Mouse (Mus musculus): ENCODE measurements around the gene Myof. TPM values are rescaled to one million over a fixed set of nuclear protein-coding genes. Genes with fewer than 3 reads are reported as not detected.

The Myof gene
- polyA plus RNA-seq, 1 experiment from 2014 or later = 15.9 TPM

DNA sequence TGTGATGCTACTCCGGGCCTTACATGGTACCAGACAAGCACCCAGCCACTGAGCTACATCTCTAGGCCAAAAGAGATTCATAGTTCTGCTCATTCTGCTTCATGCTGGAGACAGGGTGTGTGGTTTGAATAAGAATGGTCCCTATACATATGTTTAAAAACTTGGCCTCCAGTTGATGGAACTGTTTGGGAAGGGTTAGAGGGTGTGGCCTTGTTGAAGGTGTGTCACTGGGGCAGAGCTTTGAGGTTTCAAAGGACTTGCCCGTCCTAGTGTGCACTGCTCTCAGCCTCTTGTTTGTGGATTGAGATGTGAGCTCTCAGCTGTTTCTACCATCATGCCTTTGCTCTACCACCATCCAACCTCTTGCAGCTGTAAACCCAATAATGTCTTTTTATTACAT, 43.4 kb downstream of the Myof start:
- H3K4me3 ChIP-seq (replicated peaks) = no peak overlapping the region
- ATAC-seq (ENCODE audit: insufficient read depth, low FRiP score, low read depth) = no peak
- no peak overlapping the region for H3K4me2 ChIP-seq
- H3K36me3 ChIP-seq = no peaks in the 10 kb centered on the region
- H3K9me3 ChIP-seq = no peaks in the 10 kb centered on the region
- H3K27ac ChIP-seq = no peak overlapping the region
- peaks cover 14% of the 10 kb centered on the region for H3K4me1 ChIP-seq
- WGBS = 85% methylated on average over 2 of the region's 2 CpGs
- no peak overlapping the region for H3K9ac ChIP-seq
- no peaks in the 10 kb centered on the region for H3K27me3 ChIP-seq (replicated peaks)

DNA sequence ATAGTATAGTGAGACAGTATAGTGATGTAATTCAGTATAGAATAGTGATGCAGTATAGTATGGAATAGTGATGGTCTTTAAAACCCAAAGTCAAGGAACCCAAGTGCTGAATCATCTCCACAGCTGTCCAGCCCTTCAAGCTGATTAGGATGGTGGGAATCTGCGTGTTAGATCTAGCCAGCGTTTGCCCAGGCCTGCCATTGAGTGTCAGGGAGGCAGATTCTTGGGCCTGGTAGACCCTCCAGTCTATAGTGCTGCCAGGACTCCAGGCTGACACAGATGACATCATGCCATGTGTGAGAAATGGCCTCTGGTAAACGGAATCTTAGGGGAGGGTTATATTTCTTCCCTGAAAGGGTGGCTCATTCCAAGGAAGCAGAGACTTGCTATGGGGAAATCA, 49.1 kb downstream of the Myof start:
- Histone ChIP-seq H3K4me1 (no peaks in the 10 kb centered on the region), H3K9me3 (no peaks in the 10 kb centered on the region), H3K9ac (no peak overlapping the region), H3K27ac (no peak overlapping the region), H3K4me2 (no peak overlapping the region), H3K36me3 (peaks cover 6% of the 10 kb centered on the region; the same call in 1 of the 2 replicates), H3K4me3 (replicated peaks) (no peak overlapping the region), H3K27me3 (replicated peaks) (no peaks in the 10 kb centered on the region)
- WGBS = 81% methylated on average over 3 of the region's 3 CpGs
- ATAC-seq (ENCODE audit: insufficient read depth, low FRiP score, low read depth) = no peak

DNA sequence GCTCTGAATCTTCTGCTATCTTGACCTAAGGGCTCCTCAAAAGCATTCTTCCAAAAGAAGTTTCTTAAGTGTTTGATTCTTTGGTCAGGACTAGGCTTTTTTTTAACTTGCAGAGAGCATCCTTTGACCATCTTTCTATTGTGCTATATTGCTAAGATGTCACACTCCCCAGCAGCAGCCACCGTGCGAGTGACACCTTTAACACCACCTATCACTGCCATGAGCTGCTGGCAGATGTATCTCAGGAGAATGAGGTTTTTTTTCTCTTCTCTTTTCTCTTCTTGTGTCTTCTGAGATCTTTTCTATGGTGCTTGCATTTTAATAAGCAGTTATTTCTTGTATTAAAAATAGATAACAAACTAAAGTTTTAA, 51.2 kb downstream of the Myof start:
- no peak overlapping the region for H3K4me2 ChIP-seq
- no peak overlapping the region for H3K9ac ChIP-seq
- WGBS = 69% methylated on average over 2 of the region's 2 CpGs
- H3K4me1 ChIP-seq = no peaks in the 10 kb centered on the region
- H3K9me3 ChIP-seq = no peaks in the 10 kb centered on the region
- H3K27ac ChIP-seq = no peak overlapping the region
- no peak for ATAC-seq (ENCODE audit: insufficient read depth, low FRiP score, low read depth)
- peaks cover 6% of the 10 kb centered on the region; the same call in 1 of the 2 replicates for H3K36me3 ChIP-seq
- no peak overlapping the region for H3K4me3 ChIP-seq (replicated peaks)
- no peaks in the 10 kb centered on the region for H3K27me3 ChIP-seq (replicated peaks)

DNA sequence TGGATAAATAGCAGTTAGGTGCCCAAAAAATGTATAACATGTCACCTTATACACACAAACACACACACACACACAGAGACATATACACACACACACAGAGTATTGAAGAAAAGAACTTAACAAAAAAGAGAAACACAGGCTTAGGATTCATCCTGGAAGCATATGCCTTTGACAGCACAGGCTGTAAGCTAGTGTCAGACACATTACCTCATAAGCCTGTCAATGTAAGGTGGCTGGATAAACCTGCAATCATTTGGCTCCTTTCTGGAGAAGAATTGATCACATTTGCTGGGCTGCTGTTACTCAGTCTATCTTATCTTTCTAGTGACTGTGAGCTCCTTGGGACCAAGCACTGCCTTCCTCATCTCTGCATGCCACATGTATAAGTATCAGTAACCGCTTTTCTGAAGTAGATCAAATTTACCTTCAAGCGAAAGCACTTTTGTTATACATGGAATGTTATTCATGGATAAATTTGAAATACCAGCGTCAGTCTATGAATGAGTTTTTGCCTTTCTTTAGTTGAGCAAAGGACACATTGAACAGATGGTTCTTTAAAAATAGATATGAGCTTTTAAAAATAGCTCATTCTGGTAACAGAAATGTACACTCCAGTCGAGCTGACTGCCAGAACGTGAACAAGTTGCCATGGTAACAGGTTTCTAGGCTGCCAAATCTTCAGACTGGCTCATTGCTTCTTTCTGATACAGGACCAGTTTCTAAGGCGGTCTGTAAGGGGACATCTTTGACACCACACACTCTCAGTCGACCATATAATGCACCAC, 51.8 kb downstream of the Myof start:
- Histone ChIP-seq H3K4me3 (replicated peaks) (no peak overlapping the region), H3K9ac (no peak overlapping the region), H3K4me2 (no peak overlapping the region), H3K27me3 (replicated peaks) (no peaks in the 10 kb centered on the region), H3K27ac (no peak overlapping the region), H3K4me1 (no peaks in the 10 kb centered on the region), H3K36me3 (peaks cover 6% of the 10 kb centered on the region; the same call in 1 of the 2 replicates), H3K9me3 (no peaks in the 10 kb centered on the region)
- ATAC-seq (ENCODE audit: insufficient read depth, low FRiP score, low read depth) = no peak
- WGBS = 38% methylated on average over 7 of the region's 7 CpGs

DNA sequence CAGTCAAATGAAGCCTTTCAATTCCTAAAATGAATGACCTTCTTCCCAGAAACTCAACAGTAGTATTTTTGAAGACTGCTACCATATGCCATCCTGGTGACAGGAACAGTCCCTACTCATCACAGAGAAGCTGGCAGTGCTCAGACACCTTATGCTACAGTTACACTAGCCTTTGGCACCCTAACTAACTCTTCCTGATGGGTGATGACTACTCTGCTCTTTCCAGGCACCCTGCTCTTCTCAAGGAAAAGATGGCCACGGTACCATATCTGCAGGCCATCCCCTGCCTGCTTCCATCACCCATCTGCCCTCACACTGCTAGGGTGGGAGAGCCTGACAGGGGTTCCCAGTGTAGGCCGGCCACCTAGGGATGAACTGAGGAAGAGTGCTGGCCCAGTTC, 53.4 kb downstream of the Myof start:
- 76% methylated on average over 2 of the region's 2 CpGs for WGBS
- H3K4me3 ChIP-seq (replicated peaks) = no peak overlapping the region
- no peaks in the 10 kb centered on the region for H3K27me3 ChIP-seq (replicated peaks)
- H3K4me2 ChIP-seq = no peak overlapping the region
- H3K9me3 ChIP-seq = no peaks in the 10 kb centered on the region
- ATAC-seq (ENCODE audit: insufficient read depth, low FRiP score, low read depth) = no peak
- H3K27ac ChIP-seq = no peak overlapping the region
- no peak overlapping the region for H3K9ac ChIP-seq
- peaks cover 6% of the 10 kb centered on the region; the same call in 1 of the 2 replicates for H3K36me3 ChIP-seq
- no peaks in the 10 kb centered on the region for H3K4me1 ChIP-seq

DNA sequence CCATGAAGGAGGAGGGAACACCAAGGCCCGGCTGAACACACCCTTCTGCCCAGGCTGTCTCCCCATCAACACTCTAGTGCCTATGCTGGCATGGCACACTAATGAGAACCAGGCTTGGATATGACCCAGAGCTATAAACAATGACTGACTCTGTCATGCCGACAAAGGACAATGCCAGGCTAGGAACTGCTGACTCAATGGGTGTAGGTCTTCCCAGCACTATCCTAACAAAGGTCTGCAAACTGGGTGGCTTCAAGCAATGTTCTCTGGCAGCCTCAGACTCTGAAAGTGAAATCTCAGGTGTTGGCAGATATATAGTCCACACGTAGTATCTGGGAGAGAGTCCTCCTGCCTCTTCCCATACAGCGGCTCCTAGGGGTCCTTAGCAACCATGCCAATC, 55.2 kb downstream of the Myof start:
- no peak overlapping the region for H3K4me3 ChIP-seq (replicated peaks)
- no peaks in the 10 kb centered on the region for H3K9me3 ChIP-seq
- H3K4me2 ChIP-seq = no peak overlapping the region
- H3K27me3 ChIP-seq (replicated peaks) = no peaks in the 10 kb centered on the region
- no peak overlapping the region for H3K27ac ChIP-seq
- 85% methylated on average over 4 of the region's 4 CpGs for WGBS
- H3K36me3 ChIP-seq = no peaks in the 10 kb centered on the region
- no peak for ATAC-seq (ENCODE audit: insufficient read depth, low FRiP score, low read depth)
- no peak overlapping the region for H3K9ac ChIP-seq
- H3K4me1 ChIP-seq = no peaks in the 10 kb centered on the region

DNA sequence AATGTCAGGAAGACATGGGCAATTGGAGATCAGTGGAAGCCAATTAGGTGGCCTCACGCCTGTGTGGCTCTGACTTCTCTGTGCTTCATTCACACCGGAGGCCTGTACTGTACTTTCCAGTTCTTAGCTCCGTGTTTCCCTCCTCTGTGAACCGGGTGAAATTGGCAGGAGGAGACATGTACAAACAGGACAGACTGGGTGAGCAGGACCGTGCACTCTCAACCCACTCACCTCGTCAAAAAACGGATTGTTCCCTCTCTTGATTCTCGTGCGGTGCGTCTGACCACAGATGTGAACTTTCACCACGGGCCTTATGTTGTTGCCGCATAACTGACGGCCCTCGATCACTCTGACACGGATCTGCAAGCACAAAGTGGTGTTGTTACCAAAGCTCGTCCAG, 57.6 kb downstream of the Myof start:
- H3K36me3 ChIP-seq = no peaks in the 10 kb centered on the region
- H3K4me1 ChIP-seq = no peaks in the 10 kb centered on the region
- H3K27me3 ChIP-seq (replicated peaks) = no peaks in the 10 kb centered on the region
- H3K9me3 ChIP-seq = no peaks in the 10 kb centered on the region
- no peak overlapping the region for H3K4me2 ChIP-seq
- no peak for ATAC-seq (ENCODE audit: insufficient read depth, low FRiP score, low read depth)
- 78% methylated on average over 16 of the region's 16 CpGs for whole genome bisulfite sequencing
- H3K27ac ChIP-seq = no peak overlapping the region
- H3K9ac ChIP-seq = no peak overlapping the region
- H3K4me3 ChIP-seq (replicated peaks) = no peak overlapping the region

DNA sequence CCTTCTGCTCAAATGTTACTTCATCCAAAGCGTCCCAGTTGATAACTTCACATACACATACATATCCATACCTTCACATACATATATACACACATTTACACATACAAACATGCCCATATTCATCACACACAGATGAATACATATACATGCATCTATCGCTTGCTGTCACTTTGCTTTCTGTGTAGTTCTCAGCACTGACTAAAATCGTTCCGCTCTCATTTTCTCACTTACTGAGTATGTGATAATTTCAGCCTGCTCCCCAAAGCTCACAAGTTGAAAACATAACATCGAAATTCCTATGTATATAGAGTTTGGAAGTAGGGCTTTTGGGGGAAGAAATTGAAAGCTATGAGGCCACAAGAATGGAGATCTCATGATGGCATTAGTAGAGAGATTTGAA, 67.4 kb downstream of the Myof start:
- WGBS = 86% methylated on average over 5 of the region's 5 CpGs
- Histone ChIP-seq H3K4me2 (no peak overlapping the region), H3K9ac (no peak overlapping the region), H3K27me3 (replicated peaks) (no peaks in the 10 kb centered on the region), H3K4me1 (no peaks in the 10 kb centered on the region), H3K27ac (no peak overlapping the region), H3K4me3 (replicated peaks) (no peak overlapping the region), H3K36me3 (no peaks in the 10 kb centered on the region), H3K9me3 (no peaks in the 10 kb centered on the region)
- ATAC-seq (ENCODE audit: insufficient read depth, low FRiP score, low read depth) = no peak

DNA sequence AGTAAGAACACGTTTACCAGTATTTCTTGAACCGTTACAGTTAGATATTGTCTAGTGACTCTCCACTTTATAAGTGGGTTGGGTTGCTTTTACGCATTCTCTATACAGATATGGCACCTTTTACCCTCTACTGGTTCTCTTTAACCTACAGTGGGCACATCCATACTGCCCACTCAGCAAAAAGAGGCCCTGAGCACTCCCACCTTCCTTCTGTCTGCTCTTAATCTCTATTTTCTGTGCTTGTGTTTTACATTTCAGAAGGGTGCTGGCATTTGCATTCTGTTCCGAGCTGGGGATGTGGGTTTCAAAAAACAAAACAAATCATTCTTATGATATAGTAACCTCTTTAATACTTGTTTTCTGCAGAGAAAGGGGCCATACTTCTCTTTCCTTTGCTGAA, 72.8 kb downstream of the Myof start:
- no peaks in the 10 kb centered on the region for H3K9me3 ChIP-seq
- H3K36me3 ChIP-seq = no peaks in the 10 kb centered on the region
- no peak overlapping the region for H3K4me2 ChIP-seq
- H3K4me1 ChIP-seq = peaks cover 3% of the 10 kb centered on the region; the same call in 1 of the 2 replicates
- no peak for ATAC-seq (ENCODE audit: insufficient read depth, low FRiP score, low read depth)
- no peak overlapping the region for H3K27ac ChIP-seq
- 91% methylated on average over 4 of the region's 4 CpGs for WGBS
- H3K9ac ChIP-seq = no peak overlapping the region
- no peak overlapping the region for H3K4me3 ChIP-seq (replicated peaks)
- no peaks in the 10 kb centered on the region for H3K27me3 ChIP-seq (replicated peaks)

DNA sequence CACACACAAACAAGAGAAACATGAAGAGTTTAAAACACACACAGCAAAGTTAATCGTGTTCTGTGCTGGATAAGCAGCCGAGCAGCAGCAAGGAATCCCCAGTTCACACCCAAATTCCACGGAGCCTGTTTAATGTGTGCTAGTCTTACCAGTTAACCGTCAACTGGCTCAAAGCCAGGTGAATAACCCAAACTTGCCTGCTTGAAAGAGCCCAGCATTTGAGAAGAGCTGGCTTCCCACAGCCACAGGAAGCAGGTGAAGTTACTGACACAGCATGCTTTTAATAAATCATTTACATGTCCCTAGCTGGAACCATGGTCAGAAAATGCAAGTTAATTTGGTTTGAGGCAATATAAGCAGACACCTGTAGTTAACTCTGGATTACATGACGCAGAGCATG, 73.4 kb downstream of the Myof start:
- Histone ChIP-seq H3K27ac (no peak overlapping the region), H3K4me1 (peaks cover 3% of the 10 kb centered on the region; the same call in 1 of the 2 replicates), H3K27me3 (replicated peaks) (no peaks in the 10 kb centered on the region), H3K36me3 (no peaks in the 10 kb centered on the region), H3K9me3 (no peaks in the 10 kb centered on the region), H3K4me3 (replicated peaks) (no peak overlapping the region), H3K4me2 (no peak overlapping the region), H3K9ac (no peak overlapping the region)
- no peak for ATAC-seq (ENCODE audit: insufficient read depth, low FRiP score, low read depth)
- 51% methylated on average over 5 of the region's 5 CpGs for WGBS

DNA sequence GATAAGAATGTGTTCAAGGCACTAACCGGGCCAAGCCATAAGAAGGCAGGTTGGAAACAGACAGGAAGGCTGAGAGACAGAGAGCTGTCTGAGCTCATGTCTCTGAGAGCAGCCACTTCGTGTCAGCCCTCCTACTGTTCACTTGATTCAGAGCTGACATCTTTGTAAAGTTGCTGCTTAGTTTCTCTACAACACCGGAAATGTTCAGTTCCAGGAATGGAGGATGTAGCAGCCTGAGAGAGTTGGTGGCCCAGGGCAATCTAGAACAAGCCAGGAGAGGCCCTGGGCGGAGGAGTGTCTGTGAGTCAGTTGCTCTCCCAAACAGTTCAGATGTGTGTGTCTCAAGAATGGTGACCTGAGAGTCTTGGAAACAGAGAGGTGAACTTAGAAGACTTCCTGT, 77.5 kb downstream of the Myof start:
- Histone ChIP-seq H3K9ac (no peak overlapping the region), H3K27me3 (replicated peaks) (no peaks in the 10 kb centered on the region), H3K4me1 (peaks cover 3% of the 10 kb centered on the region; the same call in 1 of the 2 replicates), H3K36me3 (no peaks in the 10 kb centered on the region), H3K27ac (no peak overlapping the region), H3K9me3 (no peaks in the 10 kb centered on the region), H3K4me2 (no peak overlapping the region), H3K4me3 (replicated peaks) (no peak overlapping the region)
- 79% methylated on average over 4 of the region's 4 CpGs for WGBS
- no peak for ATAC-seq (ENCODE audit: insufficient read depth, low FRiP score, low read depth)

DNA sequence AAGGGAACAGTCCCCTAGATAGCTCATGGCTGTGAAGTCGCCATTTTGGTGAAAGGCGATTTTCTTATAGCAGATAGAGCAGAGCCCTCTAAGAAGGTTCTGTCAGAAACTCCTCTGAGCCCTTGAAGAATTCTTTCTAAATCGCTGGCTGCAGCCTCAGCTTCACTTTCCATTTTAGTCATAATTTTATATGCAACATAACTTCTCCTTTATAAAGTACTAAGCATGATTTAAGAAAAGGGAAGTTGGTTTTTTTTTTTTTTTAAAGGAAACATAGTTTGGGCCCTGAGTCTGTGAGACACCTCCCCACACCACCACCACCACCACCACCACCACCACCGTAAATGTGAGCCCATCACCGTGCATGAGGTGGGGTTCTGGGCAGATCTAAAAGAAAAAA, 80.0 kb downstream of the Myof start:
- no peak for ATAC-seq (ENCODE audit: insufficient read depth, low FRiP score, low read depth)
- 84% methylated on average over 5 of the region's 5 CpGs for WGBS
- H3K4me3 ChIP-seq (replicated peaks) = no peak overlapping the region

DNA sequence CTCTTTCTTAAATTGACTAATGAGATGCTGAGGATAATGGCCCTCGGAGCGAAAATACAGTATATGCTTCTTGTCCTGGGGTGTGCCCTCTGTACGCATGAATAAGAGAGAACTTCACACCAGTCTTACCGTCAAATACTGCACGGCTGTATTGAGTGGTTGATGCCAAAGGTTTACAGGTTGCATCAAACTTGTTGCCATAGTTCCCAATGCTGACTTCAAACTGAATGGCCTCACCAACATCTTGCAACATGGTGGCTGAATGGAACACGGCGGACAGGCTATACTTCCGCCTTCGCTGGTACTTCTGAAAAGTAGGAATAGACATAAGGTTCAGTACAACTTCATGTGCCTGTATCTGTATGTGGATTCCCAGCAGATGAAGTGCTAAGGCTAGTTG, 82.6 kb downstream of the Myof start:
- no peaks in the 10 kb centered on the region for H3K9me3 ChIP-seq
- H3K36me3 ChIP-seq = no peaks in the 10 kb centered on the region
- H3K9ac ChIP-seq = no peak overlapping the region
- no peaks in the 10 kb centered on the region for H3K4me1 ChIP-seq
- ATAC-seq (ENCODE audit: insufficient read depth, low FRiP score, low read depth) = no peak
- H3K4me3 ChIP-seq (replicated peaks) = no peak overlapping the region
- H3K27ac ChIP-seq = no peak overlapping the region
- 94% methylated on average over 9 of the region's 9 CpGs for WGBS
- H3K4me2 ChIP-seq = no peak overlapping the region
- no peaks in the 10 kb centered on the region for H3K27me3 ChIP-seq (replicated peaks)

More for the DNA sequence above, 80.0 kb downstream of the Myof start:
- no peaks in the 10 kb centered on the region for H3K36me3 ChIP-seq
- H3K9me3 ChIP-seq = no peaks in the 10 kb centered on the region
- no peaks in the 10 kb centered on the region for H3K27me3 ChIP-seq (replicated peaks)
- no peaks in the 10 kb centered on the region for H3K4me1 ChIP-seq
- no peak overlapping the region for H3K27ac ChIP-seq
- H3K4me2 ChIP-seq = no peak overlapping the region
- no peak overlapping the region for H3K9ac ChIP-seq

Measured in stomach, embryonic 15.5 days (tissue).